Mouse (Mus musculus) gastrocnemius, postnatal 14 days (tissue): ENCODE measurements at regions not wholly inside any gene's neighbourhood (a gene's known extent, or its start where the extent isn't known, plus 50 kb on each side); places are given as distances from the start of the nearest gene placed in this dataset.

Experiments used
- DNase-seq: peaks from one replicate; pipeline ENCODE4 v3.0.0; 2021; ENCODE audit warnings: mixed read lengths
- intact Hi-C: fragments of 180-260 bp; cut with DNase I; formaldehyde crosslinking; loops from one replicate; pipeline ENCODE4 v1.15.1; 2025; ENCODE audit warnings: low total_unique reads

DNA sequence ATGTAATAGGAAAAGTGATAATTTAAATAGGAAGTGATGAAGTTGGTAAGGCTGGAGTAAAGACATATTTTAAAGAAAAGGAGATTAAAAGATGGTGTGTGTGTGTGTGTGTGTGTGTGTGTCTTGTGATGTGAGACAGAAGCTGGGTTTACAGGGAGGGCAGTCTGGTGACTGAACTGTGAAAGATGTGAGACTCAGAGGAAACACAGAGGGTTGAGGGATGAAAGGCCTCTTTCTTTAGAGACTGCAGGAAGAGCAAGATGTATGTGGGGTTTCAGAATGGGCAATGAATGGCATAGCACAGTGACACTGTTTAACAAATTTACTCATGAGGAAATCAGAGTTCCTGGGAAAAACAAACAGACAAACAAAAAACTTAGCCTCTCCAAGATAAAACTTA lies 549.2 kb downstream of the Etv1 start:
- intact Hi-C loops, result no loop called here
- no peak for DNase-seq

DNA sequence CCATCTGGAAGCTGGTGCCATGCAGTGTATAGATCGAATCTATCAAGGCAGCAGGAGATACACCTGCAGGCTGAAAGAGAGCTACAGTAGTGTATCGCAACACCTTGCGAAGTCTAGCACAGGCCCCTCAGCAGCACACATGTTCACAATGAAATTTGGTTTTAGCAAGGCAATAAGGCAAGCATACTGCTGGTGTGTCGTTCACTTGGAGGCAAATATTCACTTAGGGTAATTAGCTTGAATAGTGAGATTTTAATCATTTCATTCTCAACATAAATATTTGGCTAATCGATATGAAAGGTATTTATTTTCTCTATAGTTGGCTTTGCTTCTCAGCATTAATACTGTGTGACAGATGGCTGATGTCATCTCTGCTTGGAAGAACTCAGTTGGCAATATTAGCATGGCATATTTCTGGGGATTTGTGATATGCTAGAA lies 559.9 kb downstream of the Etv1 start:
- no peak for DNase-seq
- intact Hi-C loops, result no loop called here

- intact Hi-C loops, result no loop called here
- no peak for DNase-seq
These were observed 562.6 kb downstream of the Etv1 start for GRCm38 (mm10) chr12:39341751-39342271.

- no peak for DNase-seq
- intact Hi-C loops, result no loop called here
These were observed 563.1 kb downstream of the Etv1 start for GRCm38 (mm10) chr12:39342327-39342726.

DNA sequence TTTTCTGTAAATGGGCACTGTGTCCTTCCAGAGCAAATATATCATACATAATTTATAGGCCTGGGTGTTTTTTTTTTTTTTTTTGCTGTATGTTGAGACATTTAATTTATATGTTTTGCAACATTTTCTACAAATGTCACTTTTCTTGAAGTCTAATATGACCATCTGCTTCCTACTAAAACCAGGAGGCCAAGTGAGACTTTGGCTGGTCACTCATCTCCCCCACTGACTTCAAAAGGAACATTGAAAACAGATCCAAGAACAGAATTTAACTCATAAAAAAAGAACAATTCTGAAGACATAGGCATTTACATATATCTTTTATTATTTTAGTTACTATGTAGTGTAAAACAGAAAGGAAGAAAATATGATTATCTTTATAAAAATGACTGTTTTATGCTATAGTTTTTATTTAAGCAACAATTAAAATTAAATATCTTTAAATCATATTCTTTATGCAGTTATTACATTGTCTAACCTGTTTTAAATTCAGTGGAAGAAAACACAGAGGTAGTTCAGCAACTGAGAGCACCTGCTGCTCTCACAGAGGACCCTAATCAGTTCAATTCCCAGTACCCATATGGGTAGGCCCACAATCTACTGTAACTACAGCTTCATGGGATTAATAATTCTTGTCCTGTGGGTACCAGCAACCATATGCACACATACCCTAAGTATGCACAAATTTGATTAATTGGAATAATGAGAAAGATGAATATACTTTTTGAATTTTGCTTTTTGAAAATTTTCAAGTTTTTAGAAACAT lies 592.5 kb downstream of the Etv1 start:
- intact Hi-C loops, result no loop called here
- DNase-seq, result no peak

DNA sequence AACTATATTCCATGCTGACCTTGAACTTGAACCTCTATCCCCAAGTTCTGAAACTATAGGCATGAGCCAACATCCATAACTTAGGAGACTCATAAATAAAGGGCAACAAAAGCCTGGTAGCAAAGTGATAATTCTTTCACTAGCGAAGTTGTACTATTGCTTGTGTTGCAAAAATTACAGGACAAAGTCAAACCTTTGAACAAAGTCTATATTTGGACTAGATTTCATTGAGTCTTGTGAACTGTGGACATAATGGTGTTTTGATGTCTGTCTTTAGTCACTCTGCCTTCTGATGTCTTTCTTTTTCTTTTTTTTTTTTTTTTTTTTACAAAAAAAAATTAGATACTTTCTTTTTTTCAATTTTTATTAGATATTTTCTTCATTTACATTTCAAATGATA lies 594.5 kb downstream of the Etv1 start:
- no peak for DNase-seq
- intact Hi-C loops, result no loop called here
